Mouse (Mus musculus) 3134 (cell line): ENCODE results near the gene Lpgat1.

Experiments
- DNase-seq: peaks from one replicate; pipeline ENCODE4 v3.0.0-alpha.2; 2011; ENCODE audit warnings: low spot score; ENCODE audit not compliant: insufficient read length; ENCODE audit errors: extremely low read depth

The Lpgat1 gene

DNA sequence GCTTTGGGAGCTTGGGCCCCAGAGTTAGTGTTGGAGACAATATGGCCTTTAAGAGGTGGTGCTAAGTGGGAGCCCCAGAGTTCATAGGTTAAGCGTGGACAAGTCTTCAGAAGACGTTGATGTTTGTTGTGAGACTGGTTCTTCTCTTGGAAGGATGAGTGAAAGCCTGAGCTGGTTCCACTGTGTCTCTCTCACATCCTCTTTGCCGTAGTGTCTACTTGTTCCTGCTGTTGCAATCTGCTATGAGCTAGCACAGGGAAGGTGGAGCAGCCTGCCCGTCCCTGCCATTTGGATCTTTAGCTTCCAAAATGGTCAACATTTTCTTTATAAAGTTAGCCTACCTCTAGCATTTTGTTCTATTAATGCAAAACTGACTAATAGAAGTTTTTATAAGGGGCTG lies 16.2 kb downstream of the Lpgat1 start:
- no peak for DNase-seq

DNA sequence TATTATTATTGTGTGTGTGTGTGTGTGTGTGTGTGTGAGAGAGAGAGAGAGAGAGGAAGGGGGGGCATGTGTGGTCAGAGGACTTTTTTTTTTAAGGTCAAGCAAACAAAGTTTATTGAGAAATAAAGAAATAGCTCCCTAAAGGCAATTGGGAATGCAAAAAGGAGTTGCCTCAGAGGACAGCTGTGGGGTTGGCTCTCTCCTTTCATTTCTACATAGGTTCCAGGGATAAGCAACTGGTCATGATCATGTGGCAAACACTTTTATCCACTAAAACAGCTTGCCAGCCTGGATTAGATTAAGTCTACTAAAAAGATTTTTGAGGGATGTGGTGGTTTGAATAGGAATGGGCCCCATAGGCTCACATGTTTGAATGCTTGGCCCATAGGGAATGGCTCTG lies 18.8 kb downstream of the Lpgat1 start:
- no peak for DNase-seq

DNA sequence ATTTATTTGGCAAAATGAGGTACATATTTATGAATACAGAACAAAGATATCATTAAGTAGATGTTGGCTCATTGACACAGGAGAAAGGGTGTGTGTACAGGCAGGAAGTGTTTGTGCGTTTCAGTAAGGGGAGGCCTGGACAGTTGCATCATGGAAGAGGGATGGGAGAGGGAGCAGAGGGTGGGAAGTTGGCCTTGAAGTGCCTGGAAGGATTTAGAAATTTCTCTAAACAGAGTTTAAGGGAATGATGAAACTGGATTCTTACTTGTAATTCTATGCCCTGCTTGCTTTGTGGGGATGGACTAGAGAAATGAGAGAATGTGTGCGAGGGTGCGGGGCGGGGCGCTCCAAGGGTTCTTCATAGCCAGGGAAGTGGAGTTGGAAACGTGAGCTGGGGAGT lies 20.2 kb downstream of the Lpgat1 start:
- DNase-seq: no peak

DNA sequence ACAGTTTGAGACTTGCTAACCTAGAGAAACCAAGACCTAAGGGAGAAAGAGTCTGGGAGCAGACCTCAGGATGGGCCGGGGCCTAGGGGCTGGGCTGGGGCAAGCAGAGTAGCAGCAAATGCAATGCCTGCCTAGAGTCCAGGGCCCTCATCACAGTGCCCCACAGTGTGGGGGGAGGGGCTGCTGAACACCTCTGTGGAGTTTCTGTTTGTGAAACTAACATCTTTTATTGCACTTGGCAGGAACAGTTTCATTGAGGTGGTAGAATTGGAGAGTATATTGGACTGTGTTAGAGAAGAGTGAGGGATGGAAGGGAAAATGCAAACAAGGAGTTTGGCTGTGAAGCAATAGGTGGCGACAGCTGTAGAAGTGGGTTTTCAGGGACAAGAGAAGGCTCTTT lies 21.1 kb downstream of the Lpgat1 start:
- DNase-seq: no peak

DNA sequence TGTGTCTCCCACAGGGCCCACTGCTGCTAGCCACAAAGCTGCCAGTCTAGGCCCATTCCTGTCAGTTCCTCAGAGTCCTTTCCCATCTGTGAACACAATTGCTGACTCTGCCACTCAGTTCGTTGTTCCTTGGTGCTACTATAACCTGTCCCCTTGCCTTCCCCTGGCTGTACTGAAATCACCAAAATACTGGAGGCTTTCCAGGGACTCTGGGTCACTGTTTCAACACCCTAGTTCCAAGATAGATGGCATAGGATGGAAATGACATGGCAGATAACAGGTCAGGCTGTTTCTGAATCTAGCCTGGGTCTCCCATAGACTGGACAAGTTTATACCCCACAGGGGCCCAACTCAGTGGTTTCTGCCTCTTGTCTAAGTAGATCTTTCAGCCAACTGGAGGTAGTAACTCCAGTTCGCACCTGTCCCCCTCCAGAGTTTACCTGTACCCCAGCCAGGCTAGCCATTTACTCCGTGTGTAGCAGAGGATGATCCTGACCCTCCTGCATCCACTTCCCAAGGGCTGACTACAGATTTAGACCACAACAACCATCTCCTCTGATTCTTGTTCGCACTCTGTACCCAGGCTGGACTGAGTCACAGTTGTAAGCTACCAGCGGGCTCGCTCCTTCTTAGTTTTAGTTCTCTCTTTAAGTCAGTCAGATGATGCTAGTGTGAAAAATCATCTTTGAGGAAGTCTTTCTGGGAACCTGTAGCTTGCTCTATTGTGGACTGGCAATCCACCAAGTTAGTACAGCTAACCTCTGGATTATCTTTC lies 23.1 kb downstream of the Lpgat1 start:
- DNase-seq: no peak

DNA sequence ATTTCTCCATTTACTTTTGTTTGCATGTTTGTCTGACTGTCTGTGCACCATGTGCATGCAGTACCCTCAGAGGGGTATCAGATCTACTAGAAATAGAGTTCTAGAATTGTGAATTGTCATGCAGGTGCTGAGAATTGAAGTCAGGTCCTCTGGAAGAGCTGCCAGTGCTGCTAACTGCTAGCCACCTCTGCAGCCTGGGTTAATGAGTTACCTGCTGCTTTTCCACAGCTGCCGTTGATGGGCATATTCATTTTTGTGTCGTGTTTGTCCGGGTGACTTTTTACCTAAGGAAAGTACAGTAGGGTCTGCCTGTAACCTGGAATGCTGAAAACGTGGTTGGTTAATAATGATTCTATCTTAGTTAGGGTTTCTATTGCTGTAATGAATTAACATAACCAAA lies 24.0 kb downstream of the Lpgat1 start:
- DNase-seq: no peak

DNA sequence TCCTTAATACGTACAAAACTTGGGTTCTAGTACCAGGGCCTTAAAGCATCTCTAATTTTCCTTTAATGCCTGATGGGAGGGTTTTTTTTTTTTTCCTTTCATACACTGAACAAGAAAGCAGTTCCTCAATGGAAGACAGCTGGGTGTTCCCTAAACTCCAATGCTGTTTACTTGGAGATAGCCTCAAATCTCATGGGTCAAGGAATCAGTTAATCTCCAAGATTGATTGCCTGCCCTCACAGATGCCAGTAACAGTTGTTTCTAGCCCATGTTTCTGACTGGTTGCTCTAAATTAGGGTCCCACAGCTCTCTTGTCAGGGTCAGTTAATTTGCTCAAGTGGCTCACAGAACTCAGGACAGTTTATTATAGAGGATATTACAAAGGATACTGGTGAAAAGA lies 30.8 kb downstream of the Lpgat1 start:
- no peak for DNase-seq

DNA sequence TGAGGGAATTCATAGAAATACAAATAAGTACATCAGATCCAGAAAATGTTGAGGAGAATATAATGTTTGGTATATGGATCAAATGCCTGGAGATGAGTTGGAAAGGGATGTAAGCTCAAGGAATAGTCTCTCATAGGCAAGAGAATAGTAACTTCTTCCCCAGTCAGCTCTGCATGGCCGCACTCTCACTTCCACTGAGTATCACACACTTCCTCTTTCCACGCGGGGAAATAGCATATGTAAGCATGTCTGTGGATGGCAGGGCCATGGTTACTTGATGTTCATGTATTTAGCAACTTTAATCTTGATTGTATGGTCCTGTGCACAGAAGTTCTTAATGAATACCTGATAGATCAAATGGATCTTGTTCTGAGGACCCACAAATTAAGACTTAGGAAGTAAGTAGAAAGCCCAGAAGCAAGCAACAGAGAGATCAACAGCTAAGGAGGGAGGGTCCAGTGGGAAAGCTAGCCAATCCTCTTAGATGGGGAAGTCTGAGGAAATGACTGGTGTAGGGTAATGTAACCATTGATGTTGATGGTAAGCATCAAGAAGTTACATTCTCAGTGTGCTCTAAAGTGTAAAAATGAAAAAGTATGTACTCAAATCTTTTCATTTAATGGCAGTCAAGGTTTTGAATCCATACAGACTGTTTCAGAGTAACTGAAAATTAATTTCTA lies 39.0 kb downstream of the Lpgat1 start:
- no peak for DNase-seq

DNA sequence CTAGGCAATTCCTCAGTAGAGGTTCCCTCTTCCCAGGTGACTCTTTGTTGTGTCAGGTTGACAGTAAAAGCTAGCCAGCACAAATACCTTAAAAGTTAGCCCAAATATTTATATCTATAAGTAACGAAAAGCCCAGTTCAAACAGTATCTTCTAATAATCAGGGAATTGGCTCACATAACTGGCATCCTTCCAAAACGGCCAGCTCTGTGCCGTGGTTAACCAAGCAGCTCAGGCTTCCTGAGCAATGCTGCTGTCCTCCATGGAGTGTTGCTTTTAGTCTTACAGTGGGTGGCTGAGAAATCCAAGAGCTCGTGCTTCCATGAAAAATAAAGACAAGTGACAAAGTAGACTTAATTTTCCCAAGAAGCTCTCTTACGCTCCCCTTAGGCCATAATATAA lies 56.5 kb downstream of the Lpgat1 start:
- no peak for DNase-seq

DNA sequence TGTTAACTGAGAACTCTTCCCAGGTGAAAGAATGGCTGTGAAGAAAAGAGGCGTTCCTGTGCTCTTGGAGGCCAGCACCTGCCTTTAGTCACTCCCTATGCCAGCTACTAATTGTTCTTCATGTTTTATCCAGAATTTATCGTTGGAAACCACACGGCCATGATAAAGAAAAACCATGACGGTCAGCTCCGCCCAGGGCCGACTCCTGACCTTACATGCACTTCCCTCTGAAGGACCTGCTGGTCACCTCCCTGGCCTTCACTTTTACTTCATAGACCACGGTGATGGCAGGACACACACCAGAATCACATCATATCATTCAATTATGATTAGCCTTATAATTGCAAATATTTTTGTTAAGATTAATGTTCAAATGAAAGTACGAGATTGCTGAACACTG lies 57.5 kb downstream of the Lpgat1 start:
- DNase-seq: no peak

DNA sequence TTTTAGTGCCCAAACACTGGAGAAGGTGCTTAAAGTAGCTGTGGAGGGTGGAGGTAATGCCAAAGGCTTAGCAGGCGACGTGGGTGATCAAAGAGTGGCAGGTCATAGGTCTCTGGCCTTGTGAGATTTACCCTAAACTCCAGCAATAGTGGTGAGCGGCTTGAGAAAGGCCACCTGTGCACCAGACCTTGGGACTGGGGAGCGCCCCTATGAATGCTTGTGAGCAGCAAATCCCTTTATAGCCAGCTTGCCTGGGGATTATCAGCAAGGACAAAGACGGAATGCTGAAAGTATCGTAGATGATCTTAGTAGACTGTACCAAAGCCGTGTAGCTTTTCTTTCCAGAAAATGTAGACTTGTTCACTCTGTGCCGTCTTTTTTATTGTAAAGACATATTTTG lies 59.9 kb downstream of the Lpgat1 start:
- no peak for DNase-seq

DNA sequence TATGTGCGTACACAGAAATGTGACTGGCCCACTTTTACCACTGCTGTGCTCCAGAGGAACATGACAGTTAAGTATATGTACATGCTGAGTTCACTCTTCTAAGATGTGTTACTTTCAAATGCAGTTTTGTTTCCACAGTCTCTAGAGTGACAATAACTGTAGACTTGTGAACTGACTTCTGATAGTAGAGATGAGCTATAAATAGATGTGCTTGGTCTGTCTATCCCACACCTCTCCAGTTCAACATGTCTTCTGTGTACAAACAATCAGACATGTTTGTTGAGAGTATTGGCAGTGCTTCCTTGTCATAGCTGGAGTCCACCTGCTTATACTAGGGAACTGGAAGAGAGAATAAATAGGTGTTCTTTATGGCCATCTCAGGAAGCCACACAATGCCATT lies 62.8 kb downstream of the Lpgat1 start:
- DNase-seq: no peak

DNA sequence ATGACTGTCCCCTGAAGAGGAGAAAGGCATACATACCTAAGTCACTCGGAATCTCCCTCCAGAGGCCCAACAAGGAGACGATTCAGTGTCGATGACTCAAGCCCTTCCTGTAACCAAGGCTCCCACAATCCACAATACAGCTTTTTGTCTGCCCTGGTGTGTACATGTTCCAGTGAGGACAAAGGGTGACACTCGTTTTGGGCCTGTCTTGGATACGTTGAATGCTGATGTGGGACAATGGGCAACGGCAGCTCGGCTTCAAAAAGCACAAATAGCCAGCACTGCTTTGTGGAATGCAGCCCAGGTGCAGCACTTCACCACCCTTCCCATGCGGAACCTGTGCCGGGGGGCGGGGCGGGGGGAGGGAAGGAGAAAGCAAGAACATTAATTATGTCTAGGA lies 67.5 kb downstream of the Lpgat1 start:
- DNase-seq: no peak

DNA sequence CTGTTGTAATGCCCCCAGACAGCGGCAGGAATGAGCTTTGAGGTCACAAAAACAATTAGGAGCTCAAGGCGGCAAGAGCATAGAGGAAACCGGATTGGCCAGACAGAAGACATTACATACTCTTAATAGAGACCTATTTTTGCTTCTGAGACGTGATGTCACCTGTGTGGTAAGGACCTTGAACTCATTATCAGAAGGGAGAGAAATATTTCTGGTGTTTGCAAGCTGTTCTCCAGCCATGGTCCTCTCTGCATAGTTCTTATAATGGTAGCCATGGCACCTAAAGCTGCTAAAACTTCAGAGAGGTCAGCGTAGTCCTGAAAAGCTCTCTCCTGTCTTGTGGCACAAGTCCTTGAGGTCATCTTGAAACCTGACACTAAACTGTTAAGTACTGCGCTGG lies 68.6 kb downstream of the Lpgat1 start:
- no peak for DNase-seq

DNA sequence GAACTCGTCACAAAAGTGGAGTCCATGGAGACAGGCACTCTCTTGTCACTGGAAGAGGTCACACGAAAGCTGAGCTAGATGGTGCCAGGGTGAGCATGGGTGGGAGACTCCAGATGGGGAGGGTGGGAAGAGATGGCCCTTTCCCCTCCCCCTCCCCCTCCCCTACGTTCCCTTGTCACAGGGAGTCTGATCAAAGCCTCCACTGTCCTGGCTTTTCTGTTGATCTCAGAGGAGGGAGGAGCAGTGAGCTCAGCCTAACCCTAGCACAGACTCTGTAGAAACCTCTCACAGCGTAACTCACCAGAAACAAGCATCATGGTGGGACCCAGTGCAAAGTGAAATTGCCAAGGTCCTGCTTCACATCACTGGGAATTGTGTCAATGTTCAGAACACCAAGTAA lies 69.7 kb downstream of the Lpgat1 start:
- DNase-seq: no peak

DNA sequence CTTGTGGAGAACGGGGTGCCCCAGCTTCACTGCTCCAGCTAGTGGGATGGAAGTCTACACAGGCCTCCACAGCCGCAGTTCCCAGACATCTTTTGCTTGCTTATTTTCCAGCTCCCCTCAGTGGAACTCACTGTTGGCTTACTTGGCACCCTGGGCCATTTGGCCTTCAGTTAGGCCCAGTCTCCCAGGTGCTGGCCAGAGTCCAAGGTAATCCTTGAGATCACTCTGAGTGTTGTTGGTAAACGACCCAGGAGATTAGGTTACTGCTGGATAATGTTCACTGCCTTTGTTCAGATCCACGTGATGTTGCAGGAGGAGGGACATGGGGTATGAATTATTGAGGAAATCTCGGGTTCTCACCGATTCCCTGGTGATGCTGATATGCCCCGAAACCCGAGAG lies 75.4 kb downstream of the Lpgat1 start:
- no peak for DNase-seq

DNA sequence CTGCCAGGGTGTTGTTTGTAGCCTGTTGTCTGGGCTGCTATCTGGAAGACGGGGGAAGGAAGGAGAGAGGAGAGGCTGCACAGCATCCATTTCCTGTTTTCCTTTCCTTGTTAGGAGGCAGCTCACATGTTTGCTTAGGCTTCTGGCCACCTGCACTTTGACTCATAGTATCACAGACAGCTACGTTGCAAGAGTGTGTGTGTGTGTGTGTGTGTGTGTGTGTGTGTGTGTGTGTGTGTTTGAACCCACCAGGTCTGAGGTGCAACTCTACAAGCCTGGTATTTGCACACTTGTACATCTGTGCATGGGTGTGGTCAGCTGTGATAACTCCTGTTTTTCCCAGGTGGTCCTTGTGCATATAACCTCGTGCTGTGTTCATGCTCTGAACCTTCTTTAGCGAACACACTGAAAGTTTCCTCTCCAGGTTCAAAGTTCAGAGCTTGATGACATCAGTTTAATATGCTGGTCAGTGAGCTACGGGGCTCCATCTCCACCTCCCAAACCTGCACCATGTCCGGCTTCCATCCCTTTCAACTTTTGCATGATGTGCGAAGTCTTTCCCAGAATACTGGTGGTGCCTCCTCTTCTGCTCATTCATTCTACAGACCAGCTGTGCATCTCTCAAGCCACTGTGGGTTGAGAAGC lies 76.4 kb downstream of the Lpgat1 start:
- DNase-seq: no peak

DNA sequence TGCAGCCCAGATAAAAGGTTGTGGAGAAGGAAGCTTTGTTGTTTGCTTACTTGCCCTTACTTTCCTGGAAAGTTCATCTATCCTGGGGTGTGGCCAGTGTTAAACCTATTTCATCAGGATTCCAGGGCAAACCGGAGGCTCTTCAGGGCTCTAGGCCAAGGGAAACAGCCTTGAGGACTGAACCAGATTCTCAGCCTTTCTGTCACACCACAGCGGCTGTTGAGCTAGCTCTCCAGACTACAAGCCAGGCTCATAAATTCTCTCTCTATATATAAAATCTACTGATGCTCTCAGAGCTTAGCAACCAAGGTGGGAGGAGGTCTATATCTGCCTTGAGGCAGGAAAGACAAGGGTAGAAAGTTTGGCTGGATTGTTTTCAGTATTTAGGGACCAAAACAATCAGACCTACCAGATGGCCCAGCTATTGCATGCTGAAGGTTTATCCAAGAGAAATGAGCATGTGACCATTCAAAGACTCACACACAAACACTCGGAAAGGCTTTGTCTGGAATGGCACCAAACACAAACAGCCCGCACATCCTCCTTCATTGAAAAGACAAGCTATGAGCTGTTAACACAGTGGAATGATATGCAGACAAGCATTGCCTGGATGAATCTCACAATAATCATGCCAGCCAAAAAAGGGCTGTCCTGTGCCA lies 78.7 kb downstream of the Lpgat1 start:
- no peak for DNase-seq

DNA sequence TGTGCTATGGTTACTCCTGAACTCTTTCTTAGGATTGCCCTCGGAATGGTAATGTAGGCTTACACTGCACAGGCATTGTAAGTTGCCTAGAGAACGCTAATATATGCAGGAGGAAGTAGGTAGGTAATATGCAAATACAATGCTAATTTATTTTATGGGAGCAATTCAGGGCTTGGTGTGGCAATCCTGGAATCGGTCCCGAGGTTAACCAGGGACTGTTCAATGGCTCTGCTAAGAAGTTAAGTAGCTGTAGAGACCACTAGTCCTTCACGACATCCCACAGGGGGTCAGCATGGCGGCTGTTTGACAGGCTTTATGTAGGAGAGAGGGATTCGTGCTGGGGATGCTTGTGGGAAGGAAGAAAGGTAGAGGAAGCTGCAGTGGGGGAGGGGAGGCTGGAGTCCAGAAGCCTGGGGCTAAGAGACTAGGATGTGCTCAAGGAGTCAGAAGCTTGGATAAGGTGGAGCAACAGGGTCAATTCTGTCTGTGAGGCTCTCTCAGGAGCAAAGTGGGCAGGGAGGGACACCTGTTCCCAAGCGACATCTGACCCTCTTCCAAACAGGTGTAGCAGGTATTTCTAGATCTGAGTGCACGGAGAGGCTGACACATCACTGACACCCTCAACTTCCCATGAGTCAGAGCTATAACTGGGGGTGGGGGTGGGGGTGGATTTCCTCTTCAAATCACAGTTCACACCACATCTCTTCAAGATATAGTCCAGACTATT lies 84.6 kb downstream of the Lpgat1 start:
- DNase-seq: no peak

DNA sequence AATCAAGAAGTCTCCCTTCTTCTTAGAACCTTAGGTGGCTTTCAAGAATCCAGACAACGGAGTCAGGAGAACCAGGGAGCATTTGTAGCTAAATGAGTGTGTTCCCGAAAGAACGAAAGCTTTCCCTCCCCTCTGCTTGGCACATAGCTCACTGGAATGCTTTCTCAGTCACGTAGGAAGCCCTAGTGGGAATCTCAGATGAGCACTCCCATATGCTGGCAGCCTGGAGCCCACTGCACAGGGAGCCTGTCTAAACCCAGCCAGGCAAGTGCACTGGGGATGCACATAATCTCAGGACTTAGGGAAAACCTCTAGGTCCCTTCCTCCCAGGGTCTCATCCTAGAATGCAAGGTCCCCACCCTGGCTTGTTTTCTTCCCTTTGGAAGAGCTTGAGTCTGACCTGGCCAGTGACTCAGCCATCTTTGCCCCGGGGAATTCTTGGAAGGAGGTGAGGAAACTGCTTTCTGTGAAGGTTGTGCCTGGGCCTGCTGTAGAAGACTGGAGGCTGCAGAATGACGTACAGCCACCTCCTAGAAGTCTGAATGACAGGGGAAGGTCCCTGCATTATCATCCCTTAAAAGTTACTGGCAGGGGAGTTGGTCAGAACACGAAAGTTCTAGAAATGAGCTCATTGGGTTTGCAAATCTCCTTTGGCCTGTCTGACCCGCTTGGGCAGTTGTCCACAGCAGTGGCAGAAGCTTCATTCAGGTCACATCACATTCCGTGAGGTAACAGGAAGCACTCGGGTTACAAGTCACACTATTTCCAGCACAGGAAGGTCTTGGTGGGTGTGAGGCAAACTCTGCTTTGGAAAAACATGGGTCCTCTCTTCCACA lies 85.4 kb downstream of the Lpgat1 start:
- peak; percentile 56 for DNase-seq
